Mouse (Mus musculus) CH12.LX (cell line): ENCODE measurements at regions not wholly inside any gene's neighbourhood (a gene's known extent, or its start where the extent isn't known, plus 50 kb on each side); places are given as distances from the start of the nearest gene placed in this dataset.

Experiments
- DNase-seq: peaks from one replicate; pipeline ENCODE4 v3.0.0-alpha.2; 2013; ENCODE audit errors: extremely low read depth
- H3K27ac ChIP-seq: 2 replicates; pipeline ENCODE4 v1.5.1; 2012; ENCODE audit warnings: low read depth, mild to moderate bottlenecking, control low read depth, moderate library complexity; ENCODE audit not compliant: insufficient read depth
- H3K27me3 ChIP-seq: replicated peaks from 2 replicates; pipeline ENCODE3; 2012; ENCODE audit warnings: inconsistent platforms
- H3K36me3 ChIP-seq, 2 experiments: replicated peaks in 1 of 2; 2 replicates each; pipeline versions ENCODE3 to v1.6.1; 2012; ENCODE audit warnings: inconsistent platforms in 1 of 2, low read length in 1 of 2, mild to moderate bottlenecking in 1 of 2, mixed read lengths in 1 of 2, moderate library complexity in 1 of 2; ENCODE audit not compliant: control insufficient read depth in 1 of 2, insufficient read depth in 1 of 2
- H3K4me1 ChIP-seq, 2 experiments: 2 replicates each; pipeline ENCODE4 v1.6.1; 2012; ENCODE audit warnings: inconsistent platforms in 1 of 2, moderate library complexity in 1 of 2; ENCODE audit not compliant: insufficient read depth in 2 of 2, control insufficient read depth in 1 of 2
- H3K4me2 ChIP-seq: 2 replicates; pipeline ENCODE4 v1.6.1; 2012; ENCODE audit warnings: low read depth, mild to moderate bottlenecking, control low read depth; ENCODE audit not compliant: poor library complexity, insufficient read depth, severe bottlenecking
- H3K4me3 ChIP-seq, 3 experiments: fragments of 150-350 bp in 1 of 3; sonication (generic) in 1 of 3; replicated peaks in 1 of 3; 2 replicates each; pipeline versions ENCODE3 to v1.5.1; 2011 to 2012; ENCODE audit warnings: low read depth in 2 of 3, low read length in 2 of 3, mild to moderate bottlenecking in 2 of 3, moderate library complexity in 2 of 3, control low read depth in 1 of 3, improper control_type of control experiment in 1 of 3, inconsistent platforms in 1 of 3, mixed read lengths in 1 of 3; ENCODE audit not compliant: poor library complexity in 1 of 3
- H3K79me2 ChIP-seq: replicated peaks from 2 replicates; pipeline ENCODE4 v1.6.1; 2012; ENCODE audit warnings: mild to moderate bottlenecking, moderate library complexity; ENCODE audit not compliant: control insufficient read depth, poor library complexity, insufficient read depth, severe bottlenecking; ENCODE audit errors: extremely low read depth
- H3K9ac ChIP-seq: 2 replicates; pipeline ENCODE4 v1.6.1; 2012; ENCODE audit warnings: low read depth, mild to moderate bottlenecking, control low read depth, moderate library complexity; ENCODE audit not compliant: insufficient read depth
- H3K9me3 ChIP-seq: replicated peaks from 2 replicates; pipeline ENCODE3; 2012; ENCODE audit warnings: low read length, inconsistent platforms, mixed read lengths
- BHLHE40 ChIP-seq: IDR thresholded peaks from 2 replicates; pipeline ENCODE4 v1.6.1; 2011; ENCODE audit warnings: mild to moderate bottlenecking, low read depth, low read length, improper control_type of control experiment
- CHD2 ChIP-seq: IDR thresholded peaks from 2 replicates; pipeline ENCODE4 v1.6.1; 2011; ENCODE audit warnings: low read length, improper control_type of control experiment
- CTCF ChIP-seq, 2 experiments: IDR thresholded peaks in 1 of 2; conservative IDR thresholded peaks in 1 of 2; 2 replicates each; pipeline ENCODE4 v1.5.1; 2011 to 2012; ENCODE audit warnings: low read depth in 2 of 2, low read length in 2 of 2, improper control_type of control experiment in 1 of 2, inconsistent platforms in 1 of 2, mild to moderate bottlenecking in 1 of 2, moderate library complexity in 1 of 2
- E2F4 ChIP-seq: IDR thresholded peaks from 2 replicates; pipeline ENCODE4 v1.6.1; 2011; ENCODE audit warnings: low read depth, low read length, improper control_type of control experiment; ENCODE audit not compliant: insufficient replicate concordance
- ELF1 ChIP-seq: IDR thresholded peaks from 2 replicates; pipeline ENCODE4 v1.6.1; 2014; ENCODE audit warnings: low read depth, mild to moderate bottlenecking, inconsistent platforms, low read length, improper control_type of control experiment
- HCFC1 ChIP-seq: IDR thresholded peaks from 2 replicates; pipeline ENCODE4 v1.6.1; 2012; ENCODE audit warnings: low read depth, mild to moderate bottlenecking, inconsistent platforms, low read length, improper control_type of control experiment
- IRF4 ChIP-seq: IDR thresholded peaks from 2 replicates; pipeline ENCODE4 v1.6.1; 2014; ENCODE audit warnings: low read depth, mild to moderate bottlenecking, inconsistent platforms, low read length, improper control_type of control experiment
- JUN ChIP-seq: IDR thresholded peaks from 2 replicates; pipeline ENCODE4 v1.6.1; 2011; ENCODE audit warnings: low read depth, mild to moderate bottlenecking, low read length, improper control_type of control experiment, moderate library complexity; ENCODE audit not compliant: insufficient read depth
- MXI1 ChIP-seq: IDR thresholded peaks from 2 replicates; pipeline ENCODE4 v1.6.1; 2011; ENCODE audit warnings: mild to moderate bottlenecking, low read depth, low read length, improper control_type of control experiment
- NELFE ChIP-seq: IDR thresholded peaks from 2 replicates; pipeline ENCODE4 v1.6.1; 2011; ENCODE audit warnings: low read depth, low read length, improper control_type of control experiment
- NRF1 ChIP-seq: IDR thresholded peaks from 2 replicates; pipeline ENCODE4 v1.6.1; 2014; ENCODE audit warnings: low read depth, mild to moderate bottlenecking, inconsistent platforms, low read length, improper control_type of control experiment, moderate library complexity
- POLR2A ChIP-seq: IDR thresholded peaks from 2 replicates; pipeline ENCODE4 v1.6.1; 2011; ENCODE audit warnings: low read depth, mild to moderate bottlenecking, improper control_type of control experiment, low read length
- RAD21 ChIP-seq: IDR thresholded peaks from 2 replicates; pipeline ENCODE4 v1.6.1; 2011; ENCODE audit warnings: low read depth, mild to moderate bottlenecking, low read length, improper control_type of control experiment, moderate library complexity
- RCOR1 ChIP-seq: conservative IDR thresholded peaks from 2 replicates; pipeline ENCODE4 v1.6.1; 2012; ENCODE audit warnings: low read depth, mild to moderate bottlenecking, inconsistent platforms, low read length, improper control_type of control experiment
- SMC3 ChIP-seq: IDR thresholded peaks from 2 replicates; pipeline ENCODE4 v1.6.1; 2011; ENCODE audit warnings: low read depth, low read length, improper control_type of control experiment
- TBP ChIP-seq: conservative IDR thresholded peaks from 2 replicates; pipeline ENCODE4 v1.6.1; 2011; ENCODE audit warnings: low read depth, low read length, improper control_type of control experiment
- UBTF ChIP-seq: IDR thresholded peaks from 2 replicates; pipeline ENCODE4 v1.6.1; 2012; ENCODE audit warnings: low read depth, mild to moderate bottlenecking, inconsistent platforms, low read length, improper control_type of control experiment, moderate library complexity
- USF1 ChIP-seq: IDR thresholded peaks from 2 replicates; pipeline ENCODE4 v1.6.1; 2014; ENCODE audit warnings: low read depth, mild to moderate bottlenecking, inconsistent platforms, low read length, improper control_type of control experiment
- USF2 ChIP-seq: conservative IDR thresholded peaks from 2 replicates; pipeline ENCODE4 v1.6.1; 2011; ENCODE audit warnings: low read depth, low read length, improper control_type of control experiment
- ZC3H11A ChIP-seq: IDR thresholded peaks from 2 replicates; pipeline ENCODE4 v1.6.1; 2012; ENCODE audit warnings: low read depth, mild to moderate bottlenecking, inconsistent platforms, low read length, improper control_type of control experiment
- ZKSCAN1 ChIP-seq: IDR thresholded peaks from 2 replicates; pipeline ENCODE4 v1.6.1; 2012; ENCODE audit warnings: low read depth, inconsistent platforms, low read length, improper control_type of control experiment, borderline replicate concordance
- ZMIZ1 ChIP-seq: IDR thresholded peaks from 2 replicates; pipeline ENCODE4 v1.6.1; 2012; ENCODE audit warnings: low read depth, mild to moderate bottlenecking, inconsistent platforms, low read length, improper control_type of control experiment
- dilution Hi-C: fragments of 300-500 bp; cut with MboI; formaldehyde crosslinking; loops from 2 replicates; pipeline ENCODE4 v1.14.3; 2020; ENCODE audit warnings: low sequenced_read_pairs; ENCODE audit not compliant: extremely low pct_unique_long_range_greater_than_20kb, extremely low pct_ligation_motif_present
- in situ Hi-C: fragments of 300-500 bp; cut with MboI; formaldehyde crosslinking; loops from 3 replicates; pipeline ENCODE4 v1.14.3; 2019; ENCODE audit warnings: low sequenced_read_pairs, low pct_ligation_motif_present, low pct_unique_long_range_greater_than_20kb, mixed read lengths

DNA sequence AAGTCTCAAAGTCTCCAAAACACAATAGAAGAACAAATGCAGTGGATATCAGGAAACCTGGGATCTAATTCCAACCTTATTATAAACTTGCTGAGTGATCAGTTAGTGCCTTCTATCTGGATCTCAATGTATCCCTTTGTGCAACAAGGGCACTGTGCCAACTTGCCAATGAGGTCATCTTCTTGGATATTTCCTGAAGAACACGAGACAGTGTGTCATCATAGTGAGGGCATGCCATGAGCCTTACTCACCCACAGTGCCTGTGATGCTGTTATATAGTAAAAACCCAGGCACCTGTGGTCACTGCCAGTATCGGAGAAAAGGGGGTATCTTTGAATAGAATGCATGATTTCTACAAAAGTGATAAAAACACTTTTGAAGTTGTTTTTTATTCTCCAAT lies 60.2 kb upstream of the Cd34 start:
- no peak for DNase-seq
- Histone ChIP-seq H3K4me1 (peaks cover 0 to 10% of the 10 kb centered on the region in 2 experiments; a peak in 2 of 4 replicates), H3K79me2 (no peaks in the 10 kb centered on the region), H3K27me3 (no peaks in the 10 kb centered on the region), H3K27ac (no peak overlapping the region)
- TF ChIP-seq ZMIZ1 (no peak), NRF1 (no peak), JUN (no peak), RCOR1 (no peak), ZC3H11A (no peak), ZKSCAN1 (no peak), MXI1 (no peak), IRF4 (no peak), CHD2 (no peak), ELF1 (no peak), USF1 (no peak), USF2 (no peak)
- TF ChIP-seq, all 38 proteins: peak for 0
- Histone ChIP-seq H3K36me3 (no peaks in the 10 kb centered on the region), H3K9ac (no peak overlapping the region), H3K4me3 (no peak overlapping the region), H3K4me2 (no peak overlapping the region), H3K9me3 (no peaks in the 10 kb centered on the region)
- dilution Hi-C loops (no loop called here), in situ Hi-C loops (loop anchor here (5.0 kb wide), 1 partner anchor 69 kb away; no protein-coding TSS in a partner anchor)

DNA sequence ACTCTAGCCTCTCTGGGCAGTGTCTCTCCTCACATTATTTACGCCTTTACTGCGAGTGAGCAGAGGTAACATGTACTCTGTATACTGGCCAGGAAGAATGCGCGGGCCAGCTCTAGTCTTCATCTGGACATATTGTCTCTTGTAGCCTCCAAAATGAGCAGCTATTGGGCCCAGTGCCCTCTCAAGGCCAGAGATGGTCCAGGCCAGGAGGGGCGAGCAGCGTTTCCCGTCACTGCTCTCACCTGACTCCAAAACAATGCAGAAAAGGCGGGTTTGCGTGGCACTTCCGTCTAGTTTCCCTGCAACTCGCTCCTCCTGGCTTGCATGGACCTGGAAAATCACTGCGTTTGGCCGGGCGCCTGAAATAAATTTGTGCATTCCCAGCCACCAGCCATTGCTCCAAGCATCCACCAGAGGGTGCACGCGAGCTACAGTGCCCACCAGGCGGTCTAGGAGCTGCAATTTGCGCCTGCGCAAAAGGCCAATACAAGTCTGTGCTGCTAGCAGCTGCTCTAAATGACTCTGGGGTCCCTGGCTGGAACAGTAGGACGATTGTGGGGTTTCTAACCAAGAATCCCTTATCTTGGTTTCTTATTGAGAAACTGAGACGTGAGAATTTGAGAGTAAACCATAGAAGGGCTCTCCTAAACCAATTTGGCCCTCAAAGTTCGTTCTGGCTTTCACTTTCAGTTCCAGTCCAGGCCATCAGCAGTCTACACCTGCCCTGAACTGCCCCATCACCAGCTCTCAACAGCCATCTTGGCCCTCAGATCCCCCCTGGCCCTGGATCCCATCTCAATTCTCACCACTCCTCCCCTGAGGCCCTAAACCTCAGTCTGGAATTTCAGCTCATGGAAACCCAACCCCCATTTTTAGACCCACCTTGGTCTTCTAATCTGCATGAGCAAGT lies 59.0 kb upstream of the Cd34 start:
- peak; percentile 94 for DNase-seq
- dilution Hi-C loops (no loop called here), in situ Hi-C loops (loop anchor here (5.0 kb wide), 1 partner anchor 68 kb away; no protein-coding TSS in a partner anchor)
- peaks cover 0 to 10% of the 10 kb centered on the region in 2 experiments; a peak in 2 of 4 replicates for H3K4me1 ChIP-seq
- TF ChIP-seq NRF1 (peak; percentile 84), E2F4 (no peak), IRF4 (peak; percentile 78), SMC3 (peak; percentile 96), TBP (peak; percentile 69), ELF1 (0 out of 2 replicates have a peak, but pooled peaks have one; percentile 15), CTCF (conservative IDR thresholded peaks at IDR 0.05 in 1 of 2, IDR thresholded peaks at IDR 0.05 in 1 of 2; ENCODE audit: low read depth in 2 of 2, low read length in 2 of 2) (peak; percentile 72 to 96), NELFE (peak; percentile 57), USF2 (no peak), POLR2A (peak; percentile 65), BHLHE40 (no peak), JUN (no peak), RAD21 (peak; percentile 94), UBTF (no peak), HCFC1 (peak; percentile 38; the same call in 1 of the 2 replicates), ZC3H11A (peak; percentile 69)
- H3K27ac ChIP-seq: no peak overlapping the region
- peak overlapping the region; percentile 41 for H3K9ac ChIP-seq
- no peaks in the 10 kb centered on the region for H3K27me3 ChIP-seq
- H3K36me3 ChIP-seq: no peaks in the 10 kb centered on the region
- H3K4me3 ChIP-seq: peak overlapping the region in 1 of 3 experiments; percentile 36
- H3K9me3 ChIP-seq: no peaks in the 10 kb centered on the region
- H3K4me2 ChIP-seq: peak overlapping the region; percentile 22
- H3K79me2 ChIP-seq: no peaks in the 10 kb centered on the region
